Mouse (Mus musculus): ENCODE measurements around the gene Rab6b. TPM values are rescaled to one million over a fixed set of nuclear protein-coding genes. Genes with fewer than 3 reads are reported as not detected.

The Rab6b gene
- total and polyA plus RNA-seq, 2 experiments from 2014 or later = 133 to 145 TPM

- Histone ChIP-seq H3K9me3 (ENCODE audit: low read length) (no peaks in the 10 kb centered on the region), H3K27me3 (ENCODE audit: insufficient read depth, low read length) (no peaks in the 10 kb centered on the region)
- WGBS = 56% methylated on average over 2 of the region's 2 CpGs
Measured at GRCm38 (mm10) chr9:103120231-103120630, 8.6 kb downstream of the Rab6b start.

GRCm38 (mm10) chr9:103121546-103121945 lies 10.0 kb downstream of the Rab6b start:
- no peaks in the 10 kb centered on the region for H3K9me3 ChIP-seq (ENCODE audit: low read length)
- H3K36me3 ChIP-seq (ENCODE audit: insufficient read depth) = peaks cover 2% of the 10 kb centered on the region; the same call in 1 of the 2 replicates
- 85% methylated on average over 7 of the region's 7 CpGs for WGBS
- no peaks in the 10 kb centered on the region for H3K4me1 ChIP-seq (ENCODE audit: insufficient read depth)
- H3K9ac ChIP-seq = no peak overlapping the region
- TF ChIP-seq CTCF (IDR thresholded peaks at IDR 0.05; ENCODE audit: low read depth) = no peak
- H3K27ac ChIP-seq (ENCODE audit: low read depth, low read length) = no peak overlapping the region
- ATAC-seq (no peak), DNase-seq (no peak)
- H3K4me3 ChIP-seq (ENCODE audit: low read depth, low read length) = no peak overlapping the region
- no peaks in the 10 kb centered on the region for H3K27me3 ChIP-seq (ENCODE audit: insufficient read depth, low read length)
- no peak overlapping the region for H3K4me2 ChIP-seq (ENCODE audit: low read depth)

More at GRCm38 (mm10) chr9:103120231-103120630, 8.6 kb downstream of the Rab6b start:
- Histone ChIP-seq H3K36me3 (ENCODE audit: insufficient read depth) (peaks cover 2% of the 10 kb centered on the region; the same call in 1 of the 2 replicates), H3K4me3 (ENCODE audit: low read depth, low read length) (no peak overlapping the region), H3K27ac (ENCODE audit: low read depth, low read length) (no peak overlapping the region), H3K9ac (no peak overlapping the region), H3K4me2 (ENCODE audit: low read depth) (no peak overlapping the region), H3K4me1 (ENCODE audit: insufficient read depth) (no peaks in the 10 kb centered on the region)
- no peak for DNase-seq
- TF ChIP-seq CTCF (IDR thresholded peaks at IDR 0.05; ENCODE audit: low read depth) = no peak
- no peak for ATAC-seq

- TF ChIP-seq CTCF (IDR thresholded peaks at IDR 0.05; ENCODE audit: low read depth) = no peak
- 97% methylated on average over 4 of the region's 4 CpGs for WGBS
- Histone ChIP-seq H3K4me3 (ENCODE audit: low read depth, low read length) (no peak overlapping the region), H3K4me1 (ENCODE audit: insufficient read depth) (no peaks in the 10 kb centered on the region), H3K9ac (no peak overlapping the region), H3K9me3 (ENCODE audit: low read length) (no peaks in the 10 kb centered on the region), H3K36me3 (ENCODE audit: insufficient read depth) (no peaks in the 10 kb centered on the region; the same call in 1 of the 2 replicates), H3K4me2 (ENCODE audit: low read depth) (no peak overlapping the region), H3K27me3 (ENCODE audit: insufficient read depth, low read length) (no peaks in the 10 kb centered on the region), H3K27ac (ENCODE audit: low read depth, low read length) (no peak overlapping the region)
- DNase-seq = no peak
- ATAC-seq = no peak
Measured at GRCm38 (mm10) chr9:103124746-103125145, 13.2 kb downstream of the Rab6b start.

- ATAC-seq (no peak), DNase-seq (no peak)
- no peaks in the 10 kb centered on the region for H3K27me3 ChIP-seq (ENCODE audit: insufficient read depth, low read length)
- H3K4me3 ChIP-seq (ENCODE audit: low read depth, low read length) = no peak overlapping the region
- no peaks in the 10 kb centered on the region for H3K36me3 ChIP-seq (ENCODE audit: insufficient read depth)
- no peaks in the 10 kb centered on the region for H3K9me3 ChIP-seq (ENCODE audit: low read length)
- WGBS = 22% methylated on average over 6 of the region's 6 CpGs
- no peak overlapping the region for H3K4me2 ChIP-seq (ENCODE audit: low read depth)
- peaks cover 9% of the 10 kb centered on the region; the same call in 1 of the 2 replicates for H3K4me1 ChIP-seq (ENCODE audit: insufficient read depth)
- TF ChIP-seq CTCF (IDR thresholded peaks at IDR 0.05; ENCODE audit: low read depth) = no peak
- H3K27ac ChIP-seq (ENCODE audit: low read depth, low read length) = peak overlapping the region; percentile 40
- H3K9ac ChIP-seq = 0 out of 2 replicates have a peak overlapping the region, but pooled peaks have one; percentile 18
Measured at GRCm38 (mm10) chr9:103133493-103134124, 22.0 kb downstream of the Rab6b start.

GRCm38 (mm10) chr9:103134450-103135030 lies 23.0 kb downstream of the Rab6b start:
- WGBS = 62% methylated on average over 9 of the region's 9 CpGs
- Histone ChIP-seq H3K9ac (no peak overlapping the region), H3K27ac (ENCODE audit: low read depth, low read length) (no peak overlapping the region)

GRCm38 (mm10) chr9:103139481-103139880 lies 27.9 kb downstream of the Rab6b start:
- WGBS = 77% methylated on average over 6 of the region's 6 CpGs
- Histone ChIP-seq H3K9me3 (ENCODE audit: low read length) (no peaks in the 10 kb centered on the region), H3K27ac (ENCODE audit: low read depth, low read length) (no peak overlapping the region), H3K4me2 (ENCODE audit: low read depth) (no peak overlapping the region), H3K4me1 (ENCODE audit: insufficient read depth) (0 out of 2 replicates have a peak, but pooled peaks cover 4% of the 10 kb centered on the region), H3K4me3 (ENCODE audit: low read depth, low read length) (no peak overlapping the region), H3K27me3 (ENCODE audit: insufficient read depth, low read length) (no peaks in the 10 kb centered on the region), H3K9ac (no peak overlapping the region), H3K36me3 (ENCODE audit: insufficient read depth) (peaks cover 17% of the 10 kb centered on the region)
- ATAC-seq (no peak), DNase-seq (no peak)
- no peak for TF ChIP-seq CTCF (IDR thresholded peaks at IDR 0.05; ENCODE audit: low read depth)

More at GRCm38 (mm10) chr9:103134450-103135030, 23.0 kb downstream of the Rab6b start:
- no peak overlapping the region for H3K4me3 ChIP-seq (ENCODE audit: low read depth, low read length)
- H3K36me3 ChIP-seq (ENCODE audit: insufficient read depth) = no peaks in the 10 kb centered on the region
- no peak for TF ChIP-seq CTCF (IDR thresholded peaks at IDR 0.05; ENCODE audit: low read depth)
- DNase-seq = no peak
- peaks cover 13% of the 10 kb centered on the region; the same call in 1 of the 2 replicates for H3K4me1 ChIP-seq (ENCODE audit: insufficient read depth)
- H3K9me3 ChIP-seq (ENCODE audit: low read length) = no peaks in the 10 kb centered on the region
- no peak for ATAC-seq
- no peaks in the 10 kb centered on the region for H3K27me3 ChIP-seq (ENCODE audit: insufficient read depth, low read length)
- H3K4me2 ChIP-seq (ENCODE audit: low read depth) = no peak overlapping the region

GRCm38 (mm10) chr9:103140384-103140783 lies 28.8 kb downstream of the Rab6b start:
- 0 out of 2 replicates have a peak, but pooled peaks cover 4% of the 10 kb centered on the region for H3K4me1 ChIP-seq (ENCODE audit: insufficient read depth)
- 88% methylated on average over 6 of the region's 6 CpGs for WGBS
- DNase-seq (no peak), ATAC-seq (no peak)
- no peak for TF ChIP-seq CTCF (IDR thresholded peaks at IDR 0.05; ENCODE audit: low read depth)
- no peak overlapping the region for H3K9ac ChIP-seq
- H3K27me3 ChIP-seq (ENCODE audit: insufficient read depth, low read length) = no peaks in the 10 kb centered on the region
- no peaks in the 10 kb centered on the region for H3K9me3 ChIP-seq (ENCODE audit: low read length)
- no peak overlapping the region for H3K4me2 ChIP-seq (ENCODE audit: low read depth)
- no peak overlapping the region for H3K4me3 ChIP-seq (ENCODE audit: low read depth, low read length)
- peaks cover 17% of the 10 kb centered on the region for H3K36me3 ChIP-seq (ENCODE audit: insufficient read depth)
- no peak overlapping the region for H3K27ac ChIP-seq (ENCODE audit: low read depth, low read length)
